Mouse (Mus musculus) MEL (cell line): ENCODE measurements around the gene Hmgn1. TPM values are rescaled to one million over a fixed set of nuclear protein-coding genes. Genes with fewer than 3 reads are reported as not detected.

ENCODE experiments used
- DNase-seq: peaks from one replicate; pipeline ENCODE4 v3.0.0; 2011; ENCODE audit warnings: low read depth, low spot score
- H3K27ac ChIP-seq: 2 replicates; pipeline ENCODE4 v1.5.1; 2012; ENCODE audit warnings: low read depth, mild to moderate bottlenecking, control low read depth, low read length, moderate library complexity; ENCODE audit not compliant: control insufficient read depth
- H3K27me3 ChIP-seq, 2 experiments: fragments of 150-350 bp in 1 of 2; sonication (generic) in 1 of 2; 2 replicates each; pipeline ENCODE4 v1.6.1; 2012; ENCODE audit warnings: low read length in 2 of 2, mild to moderate bottlenecking in 2 of 2, improper control_type of control experiment in 1 of 2, moderate library complexity in 1 of 2; ENCODE audit not compliant: insufficient read depth in 2 of 2, control insufficient read depth in 1 of 2
- H3K36me3 ChIP-seq, 2 experiments: 2 replicates each; pipeline ENCODE4 v1.6.1; 2012 to 2014; ENCODE audit warnings: low read length in 2 of 2, improper control_type of control experiment in 1 of 2, inconsistent platforms in 1 of 2, mild to moderate bottlenecking in 1 of 2; ENCODE audit not compliant: insufficient read depth in 2 of 2, control insufficient read depth in 1 of 2
- H3K4me1 ChIP-seq, 2 experiments: fragments of 150-350 bp in 1 of 2; sonication (generic) in 1 of 2; 2 replicates each; pipeline ENCODE4 v1.6.1; 2012; ENCODE audit warnings: low read length in 2 of 2, improper control_type of control experiment in 1 of 2, mild to moderate bottlenecking in 1 of 2; ENCODE audit not compliant: insufficient read depth in 2 of 2, control insufficient read depth in 1 of 2
- H3K4me3 ChIP-seq, 2 experiments: fragments of 150-350 bp in 1 of 2; sonication (generic) in 1 of 2; 2 replicates each; pipeline ENCODE4 v1.5.1; 2012; ENCODE audit warnings: low read depth in 2 of 2, low read length in 2 of 2, mild to moderate bottlenecking in 2 of 2, moderate library complexity in 2 of 2, control low read depth in 1 of 2, improper control_type of control experiment in 1 of 2; ENCODE audit not compliant: control insufficient read depth in 1 of 2, insufficient read depth in 1 of 2
- H3K79me2 ChIP-seq: 2 replicates; pipeline ENCODE4 v1.6.1; 2012; ENCODE audit warnings: mild to moderate bottlenecking, low read length, moderate library complexity; ENCODE audit not compliant: control insufficient read depth, poor library complexity, insufficient read depth
- H3K9ac ChIP-seq: 2 replicates; pipeline ENCODE4 v1.6.1; 2012; ENCODE audit warnings: low read depth, mild to moderate bottlenecking, control low read depth, low read length, moderate library complexity; ENCODE audit not compliant: control insufficient read depth, poor library complexity, severe bottlenecking
- H3K9me3 ChIP-seq: fragments of 150-350 bp; sonication (generic); replicated peaks from 2 replicates; pipeline ENCODE4 v1.6.1; 2012; ENCODE audit warnings: mild to moderate bottlenecking, low read length, improper control_type of control experiment, moderate library complexity; ENCODE audit not compliant: insufficient read depth
- BHLHE40 ChIP-seq: IDR thresholded peaks from 2 replicates; pipeline ENCODE4 v1.6.1; 2012; ENCODE audit warnings: low read depth, mild to moderate bottlenecking, inconsistent platforms, low read length, improper control_type of control experiment, borderline replicate concordance
- E2F4 ChIP-seq: IDR thresholded peaks from 2 replicates; pipeline ENCODE4 v1.6.1; 2011; ENCODE audit warnings: low read depth, low read length, improper control_type of control experiment, borderline replicate concordance
- HCFC1 ChIP-seq: IDR thresholded peaks from 2 replicates; pipeline ENCODE4 v1.6.1; 2012; ENCODE audit warnings: low read depth, mild to moderate bottlenecking, inconsistent platforms, low read length, improper control_type of control experiment, moderate library complexity
- KAT2A ChIP-seq: conservative IDR thresholded peaks from 2 replicates; pipeline ENCODE4 v1.6.1; 2012; ENCODE audit warnings: low read depth, low read length, improper control_type of control experiment, inconsistent platforms
- MAFK ChIP-seq: IDR thresholded peaks from 2 replicates; pipeline ENCODE4 v1.6.1; 2011; ENCODE audit warnings: low read depth, mild to moderate bottlenecking, low read length, improper control_type of control experiment, borderline replicate concordance
- MEF2A ChIP-seq: IDR thresholded peaks from 2 replicates; pipeline ENCODE4 v1.6.1; 2014; ENCODE audit warnings: low read depth, mild to moderate bottlenecking, inconsistent platforms, low read length, improper control_type of control experiment; ENCODE audit not compliant: poor library complexity, insufficient replicate concordance, severe bottlenecking; ENCODE audit errors: extremely low read depth
- NELFE ChIP-seq: IDR thresholded peaks from 2 replicates; pipeline ENCODE4 v1.6.1; 2011; ENCODE audit warnings: low read depth, low read length, improper control_type of control experiment
- POLR2A ChIP-seq, 2 experiments: IDR thresholded peaks; 2 replicates each; pipeline ENCODE4 v1.6.1; 2011 to 2012; ENCODE audit warnings: low read length in 2 of 2, mild to moderate bottlenecking in 2 of 2, control low read depth in 1 of 2, improper control_type of control experiment in 1 of 2, low read depth in 1 of 2, moderate library complexity in 1 of 2; ENCODE audit not compliant: control insufficient read depth in 1 of 2, insufficient read depth in 1 of 2, poor library complexity in 1 of 2
- POLR2AphosphoS2 ChIP-seq: IDR thresholded peaks from 2 replicates; pipeline ENCODE4 v1.6.1; 2011; ENCODE audit warnings: low read length, improper control_type of control experiment
- POLR2AphosphoS5 ChIP-seq: IDR thresholded peaks from 2 replicates; pipeline ENCODE4 v1.6.1; 2012; ENCODE audit warnings: low read depth, borderline replicate concordance, mild to moderate bottlenecking, inconsistent platforms, low read length, moderate library complexity, mixed read lengths
- RAD21 ChIP-seq: IDR thresholded peaks from 2 replicates; pipeline ENCODE4 v1.6.1; 2011; ENCODE audit warnings: mild to moderate bottlenecking, low read depth, low read length, improper control_type of control experiment
- RCOR1 ChIP-seq: IDR thresholded peaks from 2 replicates; pipeline ENCODE4 v1.6.1; 2012; ENCODE audit warnings: low read depth, mild to moderate bottlenecking, inconsistent platforms, low read length, improper control_type of control experiment
- SIN3A ChIP-seq: IDR thresholded peaks from 2 replicates; pipeline ENCODE4 v1.6.1; 2012; ENCODE audit warnings: low read length, improper control_type of control experiment, inconsistent platforms
- SMC3 ChIP-seq: IDR thresholded peaks from 2 replicates; pipeline ENCODE4 v1.6.1; 2011; ENCODE audit warnings: low read depth, low read length, improper control_type of control experiment
- TAL1 ChIP-seq: IDR thresholded peaks from 2 replicates; pipeline ENCODE4 v1.6.1; 2012; ENCODE audit warnings: mild to moderate bottlenecking, inconsistent platforms, low read length, moderate library complexity, mixed read lengths
- UBTF ChIP-seq: IDR thresholded peaks from 2 replicates; pipeline ENCODE4 v1.6.1; 2012; ENCODE audit warnings: low read depth, mild to moderate bottlenecking, inconsistent platforms, low read length, improper control_type of control experiment, moderate library complexity, borderline replicate concordance; ENCODE audit not compliant: insufficient read depth
- ZNF384 ChIP-seq: IDR thresholded peaks from 2 replicates; pipeline ENCODE4 v1.6.1; 2012; ENCODE audit warnings: low read depth, mild to moderate bottlenecking, inconsistent platforms, low read length, improper control_type of control experiment
- polyA plus RNA-seq, 2 experiments: library from polyadenylated mRNA; stranded (reverse) in 1 of 2; unstranded in 1 of 2; fragments of >175 nt in 1 of 2; fragments of >200 nt in 1 of 2; gene quantifications; 2 replicates each; pipeline versions ENCODE4 v1.2.1 to v1.2.4; 2012; ENCODE audit warnings: low replicate concordance in 2 of 2, low read depth in 1 of 2; ENCODE audit not compliant: insufficient read length in 2 of 2, insufficient read depth in 1 of 2, missing spikeins in 1 of 2
- total RNA-seq: library from RNA; depleted of rRNA; stranded (reverse); fragments of 300-350 nt; gene quantifications from 2 replicates; pipeline ENCODE4 v1.2.3, GENCODE M21; 2012

Gene Hmgn1
- total and polyA plus RNA-seq, 3 experiments, result 185 to 778 (median 246) TPM

DNA sequence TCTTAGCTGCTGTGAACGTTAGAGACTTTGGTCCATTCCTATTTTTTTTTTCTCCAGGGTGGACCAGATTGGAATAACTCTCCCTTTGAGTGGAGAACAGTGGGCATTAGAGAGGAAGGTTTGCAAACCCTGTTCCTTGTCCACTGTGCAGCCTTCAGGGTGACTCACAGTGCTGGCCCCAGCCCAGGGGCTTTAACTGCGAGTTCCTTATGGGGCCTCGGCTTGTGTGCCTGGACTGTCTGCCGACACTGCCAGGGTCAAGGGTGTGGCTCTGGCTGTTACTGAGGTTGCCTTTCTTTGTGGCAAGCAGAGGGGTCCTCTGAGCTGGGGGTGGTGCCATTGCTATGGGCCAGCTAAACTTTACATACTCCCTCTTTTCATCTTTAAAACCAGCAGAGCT is 23.5 kb upstream of the Hmgn1 start:
- H3K9ac ChIP-seq, result no peak overlapping the region
- H3K9me3 ChIP-seq, result no peaks in the 10 kb centered on the region
- no peak overlapping the region for H3K27ac ChIP-seq
- H3K79me2 ChIP-seq, result peaks cover 32% of the 10 kb centered on the region
- no peak for DNase-seq
- H3K4me1 ChIP-seq, result peaks cover 0 to 12% of the 10 kb centered on the region in 2 experiments; a peak in 1 of 4 replicates
- no peaks in the 10 kb centered on the region for H3K27me3 ChIP-seq
- TF ChIP-seq E2F4 (no peak), RAD21 (no peak), BHLHE40 (no peak), POLR2AphosphoS2 (no peak), NELFE (no peak), UBTF (no peak), MEF2A (no peak), RCOR1 (no peak), HCFC1 (no peak), KAT2A (no peak), MAFK (no peak), SMC3 (no peak), POLR2A (IDR thresholded peaks at IDR 0.05; ENCODE audit: control insufficient read depth in 1 of 2, insufficient read depth in 1 of 2, low read depth in 1 of 2, low read length in 2 of 2, poor library complexity in 1 of 2) (no peak), ZNF384 (no peak), TAL1 (no peak)
- H3K36me3 ChIP-seq, result peaks cover 0 to 5% of the 10 kb centered on the region in 2 experiments; a peak in 1 of 4 replicates
- H3K4me3 ChIP-seq, result no peak overlapping the region

DNA sequence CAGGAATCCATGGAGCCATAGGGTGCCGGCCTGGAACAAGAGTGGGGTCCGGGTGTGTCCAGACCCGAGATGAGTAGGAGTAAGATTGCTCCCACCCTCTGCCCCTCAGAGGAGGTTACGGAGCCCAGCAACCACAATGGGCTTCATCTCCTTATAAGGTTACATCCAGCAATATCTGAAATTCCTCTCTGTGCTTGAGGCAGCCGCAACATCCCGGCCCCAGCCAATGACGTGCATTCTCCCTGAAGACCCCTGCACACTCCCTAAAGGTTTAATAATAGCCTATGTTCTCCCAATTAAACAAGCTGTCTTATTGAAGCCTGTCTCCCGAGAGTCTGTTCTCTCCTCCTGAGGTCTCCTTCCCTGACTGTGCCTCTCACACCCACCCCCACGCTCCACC is 21.8 kb upstream of the Hmgn1 start:
- Histone ChIP-seq H3K4me1 (peaks cover 0 to 12% of the 10 kb centered on the region in 2 experiments; a peak in 1 of 4 replicates), H3K79me2 (peaks cover 39% of the 10 kb centered on the region), H3K27me3 (no peaks in the 10 kb centered on the region), H3K36me3 (peaks cover 0 to 8% of the 10 kb centered on the region in 2 experiments; a peak in 1 of 4 replicates), H3K27ac (no peak overlapping the region), H3K9ac (no peak overlapping the region), H3K4me3 (no peak overlapping the region), H3K9me3 (no peaks in the 10 kb centered on the region)
- no peak for TF ChIP-seq SIN3A
- TF ChIP-seq BHLHE40, result no peak
- no peak for TF ChIP-seq UBTF
- TF ChIP-seq TAL1, result no peak
- TF ChIP-seq SMC3, result no peak
- no peak for TF ChIP-seq POLR2AphosphoS5
- no peak for DNase-seq
